ENCODE assay signal across 22 mouse cellular contexts in the genomic region with DNA sequence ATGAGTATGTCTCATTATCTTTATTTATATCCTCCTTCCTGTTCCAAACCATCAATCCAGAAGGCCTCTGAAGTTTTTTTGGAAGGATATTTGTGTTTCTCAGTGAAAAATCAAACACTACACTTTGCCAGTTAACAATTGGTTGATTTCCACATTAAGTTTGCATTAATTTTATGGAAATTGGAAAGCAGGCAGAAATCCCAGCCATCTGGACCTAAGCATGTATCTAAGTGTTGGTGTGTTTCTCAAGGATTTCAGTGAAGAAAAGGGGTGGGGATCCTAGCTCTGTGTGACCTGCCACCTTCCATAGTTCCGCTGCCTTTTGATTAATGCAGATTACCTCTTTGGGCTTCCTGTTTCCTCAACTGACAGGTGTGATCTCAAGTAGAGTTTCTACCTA.
DNase-seq lines count a peak whose midpoint lies in the region; ATAC-seq and TF ChIP-seq lines count a peak whose summit lies in the region.
"Had no signal": no experiment of that assay in that cellular context is flagged by ENCODE, and none has a peak within 500 bp of the region (broad histone marks: within the 10 kb centered on the region; RNA-seq: fewer than 3 reads in every experiment).

No protein-coding gene starts in this region.

- no peak overlapping the region for H3K4me2 ChIP-seq in forebrain, embryonic 15.5 days (replicated peaks)
- H3K4me2 ChIP-seq in forebrain, embryonic 11.5 days (ENCODE audit: low read depth, low read length, severe bottlenecking): no peak overlapping the region
- H3K4me2 ChIP-seq: heart, embryonic 12.5 days; heart, embryonic 15.5 days; hindbrain, embryonic 13.5 days; intestine, embryonic 15.5 days had no signal

- no peak for DNase-seq in forebrain, embryonic 11.5 days (ENCODE audit: low spot score)
- DNase-seq in brain, adult 2 months (ENCODE audit: low read depth, low spot score): peak; percentile 12
- peak; percentile 82 for DNase-seq in brain, embryonic 14.5 days (ENCODE audit: low read depth)
- no peak for DNase-seq in liver
- DNase-seq in layer of hippocampus, adult 18-20 months (ENCODE audit: low spot score in 2 of 2): no peak
- DNase-seq: adrenal gland, adult 2 months; adrenal gland, postnatal 14 days; cerebellum, adult 18-20 months; cerebellum, adult 9-10 months; cerebellum, postnatal 14 days; gastrocnemius, postnatal 25 days; heart, adult 18-20 months; heart, postnatal 10 days; heart, postnatal 36 days had no signal

- peak overlapping the region; percentile 64; the same call in 1 of the 2 replicates for H3K27ac ChIP-seq in forebrain, embryonic 15.5 days (replicated peaks)
- H3K27ac ChIP-seq in forebrain, embryonic 11.5 days (ENCODE audit: low read depth, low read length): no peak overlapping the region
- H3K27ac ChIP-seq: heart, embryonic 15.5 days; hindbrain, embryonic 10.5 days; hindbrain, embryonic 13.5 days; intestine, embryonic 15.5 days had no signal

- H3K36me3 ChIP-seq in forebrain, embryonic 15.5 days: no peaks in the 10 kb centered on the region
- H3K36me3 ChIP-seq in forebrain, embryonic 11.5 days (ENCODE audit: control insufficient read depth, insufficient read depth, low read length): no peaks in the 10 kb centered on the region
- H3K36me3 ChIP-seq: heart, embryonic 12.5 days; heart, embryonic 15.5 days; hindbrain, embryonic 10.5 days; hindbrain, embryonic 13.5 days; intestine, embryonic 15.5 days had no signal

- no peak for TF ChIP-seq CTCF in brain, embryonic 14.5 days (IDR thresholded peaks at IDR 0.05; ENCODE audit: borderline replicate concordance, extremely low read depth, insufficient read depth, insufficient read length)

- H3K9ac ChIP-seq in forebrain, embryonic 15.5 days (replicated peaks): no peak overlapping the region
- no peak overlapping the region for H3K9ac ChIP-seq in forebrain, embryonic 11.5 days (ENCODE audit: low read length)
- H3K9ac ChIP-seq: heart, embryonic 12.5 days; heart, embryonic 15.5 days; hindbrain, embryonic 13.5 days; intestine, embryonic 15.5 days had no signal

- peaks cover 13% of the 10 kb centered on the region for H3K4me1 ChIP-seq in forebrain, embryonic 15.5 days
- no peaks in the 10 kb centered on the region for H3K4me1 ChIP-seq in forebrain, embryonic 11.5 days (replicated peaks; ENCODE audit: control insufficient read depth, insufficient read depth, low read length)
- H3K4me1 ChIP-seq: heart, embryonic 12.5 days; heart, embryonic 15.5 days; hindbrain, embryonic 13.5 days; intestine, embryonic 15.5 days had no signal

- no peak for TF ChIP-seq POLR2A in brain, embryonic 14.5 days (IDR thresholded peaks at IDR 0.05; ENCODE audit: borderline replicate concordance, extremely low read depth, insufficient read depth, insufficient read length, poor library complexity, severe bottlenecking)

- no peaks in the 10 kb centered on the region for H3K9me3 ChIP-seq in forebrain, embryonic 15.5 days
- no peaks in the 10 kb centered on the region for H3K9me3 ChIP-seq in forebrain, embryonic 11.5 days (ENCODE audit: control insufficient read depth, low read length)
- H3K9me3 ChIP-seq: heart, embryonic 12.5 days; heart, embryonic 15.5 days; hindbrain, embryonic 10.5 days; hindbrain, embryonic 13.5 days; intestine, embryonic 15.5 days had no signal

- 49% methylated on average over 1 of the region's 1 CpGs for WGBS in forebrain, embryonic 15.5 days
- 95% methylated on average over 1 of the region's 1 CpGs for WGBS in forebrain, embryonic 11.5 days

- ATAC-seq in forebrain, embryonic 15.5 days (replicated peaks): peak; percentile 48; the same call in 1 of the 2 replicates
- ATAC-seq in forebrain, embryonic 11.5 days (replicated peaks; ENCODE audit: low FRiP score): no peak
- ATAC-seq: CD4-positive, CD25-positive, alpha-beta regulatory T cell, adult 4 months; hindbrain, embryonic 16.5 days; intestine, embryonic 15.5 days had no signal

- no peaks in the 10 kb centered on the region for H3K27me3 ChIP-seq in forebrain, embryonic 15.5 days
- no peaks in the 10 kb centered on the region for H3K27me3 ChIP-seq in forebrain, embryonic 11.5 days (ENCODE audit: control insufficient read depth, insufficient read depth, low read length)
- H3K27me3 ChIP-seq: heart, embryonic 12.5 days; heart, embryonic 15.5 days; hindbrain, embryonic 13.5 days; intestine, embryonic 15.5 days had no signal

- no peak overlapping the region for H3K4me3 ChIP-seq in forebrain, embryonic 15.5 days
- H3K4me3 ChIP-seq in forebrain, embryonic 11.5 days (ENCODE audit: low read depth, low read length): no peak overlapping the region
- H3K4me3 ChIP-seq: heart, embryonic 12.5 days; heart, embryonic 15.5 days; hindbrain, embryonic 10.5 days; hindbrain, embryonic 13.5 days; intestine, embryonic 15.5 days had no signal

Comparison
In these comparisons a context has a peak if more than half of its experiments do, and no peak if none do; other contexts are left out.
1. DNase-seq: peak in brain, adult 2 months (single experiment) and brain, embryonic 14.5 days (single experiment); none in forebrain, embryonic 11.5 days (single experiment), liver (single experiment) and layer of hippocampus, adult 18-20 months (0 of 2).